Mouse (Mus musculus): ENCODE measurements around the gene Krt20.

The Krt20 gene

GRCm38 (mm10) chr11:99437972-99438371, at the start of gene Krt20:
TSS of gene Krt20 (minus strand) at chr11:99438150.
- DNase-seq, result no peak

- no peak for DNase-seq
Measured at GRCm38 (mm10) chr11:99474981-99475380, 37.0 kb upstream of the Krt20 start.

GRCm38 (mm10) chr11:99473433-99473832, 35.5 kb upstream of the Krt20 start:
- DNase-seq, result no peak

GRCm38 (mm10) chr11:99472405-99472804, 34.5 kb upstream of the Krt20 start:
- DNase-seq, result no peak

- no peak for DNase-seq
Measured at GRCm38 (mm10) chr11:99471946-99472345, 34.0 kb upstream of the Krt20 start.

- no peak for DNase-seq
Measured at GRCm38 (mm10) chr11:99469228-99469627, 31.3 kb upstream of the Krt20 start.

- DNase-seq, result no peak
Measured at GRCm38 (mm10) chr11:99468566-99468965, 30.6 kb upstream of the Krt20 start.

GRCm38 (mm10) chr11:99466316-99466715, 28.4 kb upstream of the Krt20 start:
- DNase-seq, result no peak

GRCm38 (mm10) chr11:99464836-99465235, 26.9 kb upstream of the Krt20 start:
- DNase-seq, result peak; percentile 65

- peak; percentile 20 for DNase-seq
Measured at GRCm38 (mm10) chr11:99463155-99463554, 25.2 kb upstream of the Krt20 start.

GRCm38 (mm10) chr11:99461736-99462135, 23.8 kb upstream of the Krt20 start:
- DNase-seq, result no peak

GRCm38 (mm10) chr11:99458887-99459286, 20.9 kb upstream of the Krt20 start:
- DNase-seq, result no peak

GRCm38 (mm10) chr11:99454759-99455158, 16.8 kb upstream of the Krt20 start:
- DNase-seq, result no peak

- DNase-seq, result no peak
Measured at GRCm38 (mm10) chr11:99454044-99454443, 16.1 kb upstream of the Krt20 start.

GRCm38 (mm10) chr11:99448769-99449168, 10.8 kb upstream of the Krt20 start:
- DNase-seq, result no peak

GRCm38 (mm10) chr11:99441220-99441619, 3.3 kb upstream of the Krt20 start:
- DNase-seq, result no peak

GRCm38 (mm10) chr11:99439465-99439864, 1.5 kb upstream of the Krt20 start:
- no peak for DNase-seq

- DNase-seq, result no peak
Measured at GRCm38 (mm10) chr11:99436625-99437024, 1.3 kb downstream of the Krt20 start.

GRCm38 (mm10) chr11:99430670-99431069, 7.3 kb downstream of the Krt20 start:
- DNase-seq, result peak; percentile 3

GRCm38 (mm10) chr11:99422159-99422558, 15.8 kb downstream of the Krt20 start, which contains the start of gene Krt12:
TSS of gene Krt12 (minus strand) at chr11:99422259.
- DNase-seq, result no peak

GRCm38 (mm10) chr11:99420586-99420985, 17.4 kb downstream of the Krt20 start:
- DNase-seq, result no peak

GRCm38 (mm10) chr11:99417819-99418218, 20.1 kb downstream of the Krt20 start:
- DNase-seq, result no peak

- no peak for DNase-seq
Measured at GRCm38 (mm10) chr11:99416902-99417301, 21.0 kb downstream of the Krt20 start.

- no peak for DNase-seq
Measured at GRCm38 (mm10) chr11:99414463-99415147, 23.3 kb downstream of the Krt20 start.

GRCm38 (mm10) chr11:99413247-99413646, 24.7 kb downstream of the Krt20 start:
- DNase-seq, result no peak

All from cerebellum, adult 9-11 months (tissue).